Mouse (Mus musculus) Patski (cell line): ENCODE data around the gene Celsr2. TPM values are rescaled to one million over a fixed set of nuclear protein-coding genes. Genes with fewer than 3 reads are reported as not detected.

Source experiments
- ATAC-seq: fragments of 100-300 bp; one replicate; pipeline ENCODE4 v1.8.0; 2021
- CTCF ChIA-PET: fragments of 350-600 bp; sonication (Branson Sonifier 250); formaldehyde crosslinking; loops from one replicate; lab custom pipeline; 2022; ENCODE audit warnings: inconsistent platforms; lab: Charles Lee
- POLR2A ChIA-PET: fragments of 350-600 bp; sonication (Branson Sonifier 250); formaldehyde crosslinking; loops from one replicate; lab custom pipeline; 2022; ENCODE audit warnings: antibody characterized with exemption, inconsistent platforms; lab: Charles Lee
- DNase-seq: peaks from one replicate; pipeline ENCODE4 v3.0.0-alpha.2; 2011; ENCODE audit warnings: low read depth, low spot score
- H3K27me3 ChIP-seq: fragments of 371-371 bp; one replicate; pipeline ENCODE4 v1.5.1; 2021
- CTCF ChIP-seq: fragments of 100-300 bp; IDR thresholded peaks from one replicate; pipeline ENCODE4 v1.5.1; 2021
- in situ Hi-C: fragments of 300-500 bp; cut with MboI; formaldehyde crosslinking; loops from 3 replicates; pipeline ENCODE4 v1.11.1; 2018; ENCODE audit warnings: low pct_unique_long_range_greater_than_20kb, mixed read lengths
- polyA plus RNA-seq: library from polyadenylated mRNA; unstranded; gene quantifications from one replicate; pipeline ENCODE4 v1.2.3, GENCODE M21; 2021

Gene Celsr2
- polyA plus RNA-seq, 1 experiment from 2014 or later = 90.1 TPM

- ATAC-seq = no peak
- no peaks in the 10 kb centered on the region for H3K27me3 ChIP-seq
- POLR2A ChIA-PET = interaction anchor here (0.5 to 1.2 kb wide), 3 partner anchors 10 to 20 kb away, joined by 3 to 9 read pairs (median 3); no protein-coding TSS in a partner anchor
- no peak for DNase-seq
- CTCF ChIA-PET = interaction anchor here (0.7 to 4.7 kb wide), 13 partner anchors 8 to 82 kb away, joined by 3 to 23 read pairs (median 5); partner anchors contain the start of gene Psrc1
- TF ChIP-seq CTCF = no peak
- in situ Hi-C loops = no loop called here
Observed at GRCm38 (mm10) chr3:108364270-108364995, 50.9 kb downstream of the Celsr2 start, which contains the start of gene Mybphl. Gene Mybphl (plus strand): TSS chr3:108364911.

- no peak for ATAC-seq
- DNase-seq = peak; percentile 10
- ChIA-PET CTCF (interaction anchor here (1.1 to 4.7 kb wide), 9 partner anchors 9 to 81 kb away, joined by 3 to 23 read pairs (median 6); no protein-coding TSS in a partner anchor), POLR2A (interaction anchor here (0.7 to 1.2 kb wide), 2 partner anchors 13 to 21 kb away, joined by 3 read pairs; no protein-coding TSS in a partner anchor)
- no peaks in the 10 kb centered on the region for H3K27me3 ChIP-seq
- in situ Hi-C loops = no loop called here
- no peak for TF ChIP-seq CTCF
Observed at GRCm38 (mm10) chr3:108363626-108364025, 51.7 kb downstream of the Celsr2 start.

- ChIA-PET POLR2A (no interaction called here), CTCF (interaction anchor here (0.6 to 1.5 kb wide), 5 partner anchors 38 to 89 kb away, joined by 3 to 5 read pairs (median 3); no protein-coding TSS in a partner anchor)
- in situ Hi-C loops = no loop called here
- peak; percentile 10 for DNase-seq
- ATAC-seq = no peak
- no peak for TF ChIP-seq CTCF
- no peaks in the 10 kb centered on the region for H3K27me3 ChIP-seq
Observed at GRCm38 (mm10) chr3:108360894-108361293, 54.5 kb downstream of the Celsr2 start.

GRCm38 (mm10) chr3:108358445-108358844 lies 56.9 kb downstream of the Celsr2 start:
- H3K27me3 ChIP-seq = no peaks in the 10 kb centered on the region
- no peak for TF ChIP-seq CTCF
- DNase-seq (no peak), ATAC-seq (no peak)
- ChIA-PET POLR2A (no interaction called here), CTCF (interaction anchor here (0.9 to 1.3 kb wide), 7 partner anchors 9 to 76 kb away, joined by 3 to 5 read pairs (median 3); no protein-coding TSS in a partner anchor)
- in situ Hi-C loops = no loop called here

GRCm38 (mm10) chr3:108357051-108357450 lies 58.3 kb downstream of the Celsr2 start:
- no peak for ATAC-seq
- no peak for TF ChIP-seq CTCF
- POLR2A ChIA-PET = no interaction called here
- H3K27me3 ChIP-seq = no peaks in the 10 kb centered on the region
- DNase-seq = no peak
- CTCF ChIA-PET = interaction anchor here (0.5 to 2.3 kb wide), 5 partner anchors 17 to 77 kb away, joined by 3 to 6 read pairs (median 3); no protein-coding TSS in a partner anchor
- in situ Hi-C loops = no loop called here

GRCm38 (mm10) chr3:108355245-108355644 lies 60.1 kb downstream of the Celsr2 start:
- CTCF ChIA-PET = interaction anchor here (1.2 to 2.3 kb wide), 4 partner anchors 11 to 73 kb away, joined by 3 to 6 read pairs (median 4); no protein-coding TSS in a partner anchor
- DNase-seq (no peak), ATAC-seq (no peak)
- TF ChIP-seq CTCF = no peak
- in situ Hi-C loops = no loop called here
- no peaks in the 10 kb centered on the region for H3K27me3 ChIP-seq
- POLR2A ChIA-PET = interaction anchor here (0.8 kb wide), 1 partner anchor 93 kb away, joined by 3 read pairs; no protein-coding TSS in a partner anchor

- no peaks in the 10 kb centered on the region for H3K27me3 ChIP-seq
- CTCF ChIA-PET = interaction anchor here (1.3 to 1.7 kb wide), 3 partner anchors 10 to 30 kb away, joined by 3 to 5 read pairs (median 4); no protein-coding TSS in a partner anchor
- POLR2A ChIA-PET = interaction anchor here (1.2 kb wide), 1 partner anchor 30 kb away, joined by 3 read pairs; no protein-coding TSS in a partner anchor
- no peak for DNase-seq
- TF ChIP-seq CTCF = no peak
- in situ Hi-C loops = no loop called here
- no peak for ATAC-seq
Observed at GRCm38 (mm10) chr3:108348376-108348775, 67.0 kb downstream of the Celsr2 start.

- CTCF ChIA-PET = no interaction called here
- in situ Hi-C loops = no loop called here
- H3K27me3 ChIP-seq = no peaks in the 10 kb centered on the region
- DNase-seq (no peak), ATAC-seq (no peak)
- no peak for TF ChIP-seq CTCF
- POLR2A ChIA-PET = no interaction called here
Observed at GRCm38 (mm10) chr3:108345855-108346254, 69.5 kb downstream of the Celsr2 start.

GRCm38 (mm10) chr3:108342185-108342584 lies 73.2 kb downstream of the Celsr2 start:
- no peak for ATAC-seq
- DNase-seq = no peak
- no peak for TF ChIP-seq CTCF
- in situ Hi-C loops = no loop called here
- POLR2A ChIA-PET = interaction anchor here (0.5 kb wide), 1 partner anchor 26 kb away, joined by 3 read pairs; no protein-coding TSS in a partner anchor
- CTCF ChIA-PET = interaction anchor here (1.3 to 2.4 kb wide), 4 partner anchors 10 to 20 kb away, joined by 3 to 7 read pairs (median 4); no protein-coding TSS in a partner anchor
- H3K27me3 ChIP-seq = no peaks in the 10 kb centered on the region

GRCm38 (mm10) chr3:108341040-108341439 lies 74.3 kb downstream of the Celsr2 start:
- no peak for ATAC-seq
- no peak for TF ChIP-seq CTCF
- ChIA-PET CTCF (interaction anchor here (1.3 to 2.4 kb wide), 3 partner anchors 9 to 21 kb away, joined by 3 to 7 read pairs (median 5); no protein-coding TSS in a partner anchor), POLR2A (no interaction called here)
- no peaks in the 10 kb centered on the region for H3K27me3 ChIP-seq
- in situ Hi-C loops = no loop called here
- no peak for DNase-seq

Other genes with a start within 250 kb of the Celsr2 start
- gene Amigo1, start 229.2 kb downstream of the Celsr2 start, polyA plus RNA-seq = 16.6 TPM
- 9.2 TPM for gene Cyb561d1, start 214.3 kb downstream of the Celsr2 start, polyA plus RNA-seq
- gene Atxn7l2, start 204.6 kb downstream of the Celsr2 start, polyA plus RNA-seq = 17.4 TPM
- not detected for gene Sypl2, start 188.9 kb downstream of the Celsr2 start, polyA plus RNA-seq
- gene Psma5, start 158.6 kb downstream of the Celsr2 start, polyA plus RNA-seq = 239 TPM
- gene Sort1, start 131.5 kb downstream of the Celsr2 start, polyA plus RNA-seq = 125 TPM
- gene Mybphl, start 50.6 kb downstream of the Celsr2 start, polyA plus RNA-seq = not detected
- gene Psrc1, start 31.7 kb downstream of the Celsr2 start, polyA plus RNA-seq = 29.8 TPM
- 536 TPM for gene Sars, start 29.7 kb upstream of the Celsr2 start, polyA plus RNA-seq
- gene 1700013F07Rik, start 118.6 kb upstream of the Celsr2 start, polyA plus RNA-seq = 3.6 TPM
- gene 5330417C22Rik, start 121.0 kb upstream of the Celsr2 start, polyA plus RNA-seq = 0.17 TPM
- gene Tmem167b, start 146.9 kb upstream of the Celsr2 start, polyA plus RNA-seq = 82.3 TPM
- 44.7 TPM for gene Taf13, start 156.1 kb upstream of the Celsr2 start, polyA plus RNA-seq
- gene Wdr47, start 175.7 kb upstream of the Celsr2 start, polyA plus RNA-seq = 25.7 TPM
- 74.3 TPM for gene Clcc1, start 238.4 kb upstream of the Celsr2 start, polyA plus RNA-seq